Mouse (Mus musculus) MN1 (cell line): ENCODE measurements around the gene Slc25a31.

Experiments
- DNase-seq: peaks from one replicate; pipeline ENCODE4 v3.0.0-alpha.2; 2016; ENCODE audit warnings: low spot score

Slc25a31 gene

GRCm38 (mm10) chr3:40738381-40738912 lies 29.8 kb downstream of the Slc25a31 start:
- no peak for DNase-seq

GRCm38 (mm10) chr3:40744024-40744835 lies 35.6 kb downstream of the Slc25a31 start, which contains the start of gene Hspa4l:
Gene Hspa4l, plus strand, starts transcription at chr3:40744495.
- DNase-seq: peak; percentile 43

GRCm38 (mm10) chr3:40744836-40745660 lies 36.4 kb downstream of the Slc25a31 start:
- peak; percentile 98 for DNase-seq

- DNase-seq: peak; percentile 63
These were observed 37.2 kb downstream of the Slc25a31 start for GRCm38 (mm10) chr3:40745661-40746547.

GRCm38 (mm10) chr3:40760746-40761145 lies 52.1 kb downstream of the Slc25a31 start:
- DNase-seq: no peak

- peak; percentile 47 for DNase-seq
These were observed 52.7 kb downstream of the Slc25a31 start for GRCm38 (mm10) chr3:40761312-40761711.
